Mouse (Mus musculus) heart, embryonic 15.5 days (tissue): ENCODE results near the gene Lhfpl2. TPM values are rescaled to one million over a fixed set of nuclear protein-coding genes. Genes with fewer than 3 reads are reported as not detected.

Source experiments
- ATAC-seq: fragments of 200-750 bp; cut with Nextera tagmentation; replicated peaks from 2 replicates; pipeline ENCODE4 v1.8.0; 2017; ENCODE audit warnings: low read depth, moderate TSS enrichment; ENCODE audit not compliant: insufficient number of reproducible peaks, insufficient read depth, low FRiP score
- H3K27ac ChIP-seq: fragments of 300-500 bp; sonication (generic); 2 replicates; pipeline ENCODE4 v1.5.1; 2015; ENCODE audit warnings: mild to moderate bottlenecking, inconsistent platforms
- H3K27me3 ChIP-seq: fragments of 300-500 bp; sonication (generic); 2 replicates; pipeline ENCODE4 v1.6.1; 2015; ENCODE audit warnings: inconsistent platforms
- H3K36me3 ChIP-seq: fragments of 300-500 bp; sonication (generic); 2 replicates; pipeline ENCODE4 v1.6.1; 2015; ENCODE audit warnings: mild to moderate bottlenecking, inconsistent platforms
- H3K4me1 ChIP-seq: fragments of 300-500 bp; sonication (generic); replicated peaks from 2 replicates; pipeline ENCODE4 v1.6.1; 2015; ENCODE audit warnings: inconsistent platforms
- H3K4me2 ChIP-seq: fragments of 300-500 bp; sonication (generic); 2 replicates; pipeline ENCODE4 v1.6.1; 2015; ENCODE audit warnings: inconsistent platforms, mild to moderate bottlenecking, moderate library complexity
- H3K4me3 ChIP-seq: fragments of 300-500 bp; sonication (generic); 2 replicates; pipeline ENCODE4 v1.5.1; 2015; ENCODE audit warnings: mild to moderate bottlenecking, inconsistent platforms
- H3K9ac ChIP-seq: fragments of 300-500 bp; sonication (generic); 2 replicates; pipeline ENCODE4 v1.6.1; 2015; ENCODE audit warnings: mild to moderate bottlenecking, inconsistent platforms
- H3K9me3 ChIP-seq: fragments of 300-500 bp; sonication (generic); replicated peaks from 2 replicates; pipeline ENCODE4 v1.6.1; 2016; ENCODE audit warnings: inconsistent platforms
- WGBS: fragments of 180-500 bp; shearing (Covaris S2); methylation state at CpG from one replicate; pipeline ENCODE4 v1.1.7; 2015; ENCODE audit warnings: mixed read lengths; 5-methylcytosine and 5-hydroxymethylcytosine counted together
- polyA plus RNA-seq: library from polyadenylated mRNA; unstranded; fragments of >200 nt; fragmentation: Nextera tagmentation; extraction: Ambion mirVana; gene quantifications from 2 replicates; pipeline ENCODE4 v1.2.1, GENCODE M21; 2015

Lhfpl2 gene
- polyA plus RNA-seq, 1 experiment from 2014 or later: 24.9 TPM

DNA sequence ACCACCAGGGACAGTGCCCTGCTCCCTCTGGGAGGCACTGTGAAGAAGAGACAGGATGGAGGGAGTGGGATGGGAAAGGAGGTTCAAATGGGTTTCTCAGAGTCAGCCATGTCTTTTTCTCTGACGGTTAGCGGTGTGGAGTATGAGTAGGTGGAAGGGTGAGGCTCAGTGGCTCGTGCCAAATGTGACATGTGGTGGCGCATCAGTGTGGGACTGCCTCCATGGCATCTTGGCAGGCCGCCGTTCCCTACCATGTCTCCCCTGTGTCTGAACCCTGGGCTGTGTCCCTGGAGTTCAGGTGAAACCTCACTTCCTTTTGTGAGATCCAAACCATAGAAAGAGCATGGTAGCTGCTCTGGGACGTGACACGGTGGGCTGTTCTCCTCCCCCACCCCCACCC lies 92.2 kb downstream of the Lhfpl2 start:
- peaks cover 11% of the 10 kb centered on the region for H3K4me1 ChIP-seq
- H3K9ac ChIP-seq: no peak overlapping the region
- H3K36me3 ChIP-seq: no peaks in the 10 kb centered on the region
- H3K27ac ChIP-seq: no peak overlapping the region
- H3K4me2 ChIP-seq: no peak overlapping the region
- ATAC-seq: no peak
- no peaks in the 10 kb centered on the region for H3K9me3 ChIP-seq
- no peaks in the 10 kb centered on the region for H3K27me3 ChIP-seq
- no peak overlapping the region for H3K4me3 ChIP-seq
- 93% methylated on average over 8 of the region's 8 CpGs for WGBS

DNA sequence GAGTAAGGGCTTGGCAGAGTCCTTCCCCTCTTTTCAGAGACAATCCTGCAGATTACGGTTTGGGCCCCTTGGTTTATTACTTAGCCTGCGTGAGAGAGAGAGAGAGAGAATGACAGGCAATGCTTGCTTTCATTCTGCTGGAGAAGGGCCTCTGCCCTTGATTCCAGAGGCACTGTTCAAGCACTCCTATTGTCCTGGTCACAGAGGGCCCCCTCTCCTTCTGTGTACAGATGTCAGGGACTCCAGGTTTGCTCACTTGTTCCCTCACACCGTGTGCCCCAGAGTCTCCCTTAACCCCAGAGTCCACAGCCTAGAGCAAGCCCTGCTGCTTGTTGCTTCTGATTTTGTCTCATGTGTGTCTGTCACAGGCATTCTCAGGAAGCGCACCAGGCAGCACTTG lies 93.7 kb downstream of the Lhfpl2 start:
- no peak overlapping the region for H3K4me3 ChIP-seq
- no peak for ATAC-seq
- H3K9ac ChIP-seq: no peak overlapping the region
- no peaks in the 10 kb centered on the region for H3K9me3 ChIP-seq
- WGBS: 66% methylated on average over 4 of the region's 4 CpGs
- H3K27me3 ChIP-seq: no peaks in the 10 kb centered on the region
- H3K4me1 ChIP-seq: peaks cover 10% of the 10 kb centered on the region; the same call in 1 of the 2 replicates
- no peak overlapping the region for H3K27ac ChIP-seq
- H3K36me3 ChIP-seq: no peaks in the 10 kb centered on the region
- H3K4me2 ChIP-seq: no peak overlapping the region

DNA sequence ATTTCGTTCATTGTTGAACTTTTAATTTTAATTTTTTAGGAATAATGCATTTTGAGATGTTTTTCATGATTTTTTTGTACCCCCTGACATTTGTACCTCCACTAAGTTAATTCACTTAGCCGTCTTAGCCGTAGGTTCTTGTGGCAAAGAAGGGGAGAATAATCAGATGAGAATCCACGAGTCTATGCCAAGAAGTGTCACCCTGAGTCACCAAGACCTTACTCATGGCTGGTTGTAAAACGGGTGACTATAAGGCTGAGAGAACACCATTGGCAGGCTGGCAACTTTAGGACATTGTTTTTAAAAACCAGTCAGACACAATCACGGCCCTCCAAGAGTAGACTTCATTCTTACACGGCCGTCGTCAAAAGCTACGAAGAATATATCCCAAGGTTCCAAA lies 95.2 kb downstream of the Lhfpl2 start:
- Histone ChIP-seq H3K4me1 (peaks cover under 1% of the 10 kb centered on the region; the same call in 1 of the 2 replicates), H3K36me3 (no peaks in the 10 kb centered on the region), H3K27ac (no peak overlapping the region), H3K9me3 (no peaks in the 10 kb centered on the region), H3K27me3 (no peaks in the 10 kb centered on the region), H3K4me3 (no peak overlapping the region), H3K9ac (no peak overlapping the region), H3K4me2 (no peak overlapping the region)
- WGBS: 91% methylated on average over 10 of the region's 10 CpGs
- no peak for ATAC-seq

DNA sequence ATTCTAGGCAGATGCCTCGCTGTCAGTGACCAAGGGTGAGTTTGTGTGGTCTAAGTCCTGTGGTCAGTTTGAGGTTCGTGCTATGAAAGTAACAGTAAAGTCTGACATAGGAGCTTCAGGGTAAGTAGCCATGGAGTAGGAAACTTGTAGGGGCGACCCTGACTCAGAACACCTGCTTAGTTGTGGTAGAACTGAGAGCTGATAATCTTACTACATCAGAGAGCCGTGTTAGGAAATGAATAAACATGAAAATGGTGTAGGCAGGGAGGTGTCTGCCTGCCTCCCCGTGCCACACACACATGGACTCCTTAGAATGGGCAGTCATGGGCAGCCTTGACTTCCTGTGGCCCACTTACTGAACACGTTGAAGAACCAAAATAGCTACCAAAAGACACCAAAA lies 96.1 kb downstream of the Lhfpl2 start:
- no peak overlapping the region for H3K4me2 ChIP-seq
- 74% methylated on average over 6 of the region's 6 CpGs for WGBS
- H3K27me3 ChIP-seq: no peaks in the 10 kb centered on the region
- H3K4me1 ChIP-seq: peaks cover under 1% of the 10 kb centered on the region
- H3K27ac ChIP-seq: no peak overlapping the region
- H3K4me3 ChIP-seq: no peak overlapping the region
- no peaks in the 10 kb centered on the region for H3K36me3 ChIP-seq
- H3K9ac ChIP-seq: no peak overlapping the region
- no peaks in the 10 kb centered on the region for H3K9me3 ChIP-seq
- no peak for ATAC-seq

DNA sequence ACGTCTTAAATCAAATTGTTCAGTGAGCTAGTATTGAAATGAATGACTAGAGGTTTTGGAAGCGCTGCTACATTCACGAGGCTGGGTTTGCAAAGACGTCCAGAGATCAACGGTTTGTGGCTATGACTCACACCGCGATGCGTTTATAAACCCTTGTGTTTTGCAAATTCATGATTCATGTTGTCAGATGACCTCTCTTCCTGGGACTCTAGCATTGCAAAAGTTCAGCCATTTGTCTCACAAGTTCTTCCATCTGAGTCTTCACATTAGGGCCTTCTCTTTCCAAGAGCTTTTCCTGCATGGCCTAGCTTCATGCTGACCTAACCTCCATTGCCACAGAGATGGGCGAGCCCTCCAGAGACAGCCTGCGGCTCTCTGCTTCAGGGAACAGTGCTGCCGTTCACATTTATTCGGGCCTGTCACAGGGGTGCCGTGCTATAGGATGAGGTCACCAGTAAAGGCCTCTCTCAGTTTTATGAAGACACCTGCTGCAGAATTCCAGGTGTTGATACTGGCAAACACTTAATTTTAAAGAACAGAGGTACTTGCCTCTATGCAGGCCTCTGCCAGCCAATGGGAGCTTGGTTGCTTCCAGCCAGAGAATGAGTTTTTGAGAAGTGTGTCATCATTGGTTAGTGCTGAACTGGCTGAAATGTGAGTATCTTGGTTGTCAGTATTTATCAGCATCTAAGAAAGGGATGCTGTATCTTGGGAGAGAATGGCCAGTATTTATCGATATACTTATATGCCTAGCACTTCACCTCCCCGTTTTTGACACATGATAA lies 97.1 kb downstream of the Lhfpl2 start:
- Histone ChIP-seq H3K4me2 (no peak overlapping the region), H3K9ac (no peak overlapping the region), H3K9me3 (no peaks in the 10 kb centered on the region), H3K4me3 (no peak overlapping the region), H3K36me3 (no peaks in the 10 kb centered on the region), H3K27ac (no peak overlapping the region), H3K4me1 (peaks cover 11% of the 10 kb centered on the region), H3K27me3 (no peaks in the 10 kb centered on the region)
- ATAC-seq: no peak
- WGBS: 76% methylated on average over 15 of the region's 15 CpGs

DNA sequence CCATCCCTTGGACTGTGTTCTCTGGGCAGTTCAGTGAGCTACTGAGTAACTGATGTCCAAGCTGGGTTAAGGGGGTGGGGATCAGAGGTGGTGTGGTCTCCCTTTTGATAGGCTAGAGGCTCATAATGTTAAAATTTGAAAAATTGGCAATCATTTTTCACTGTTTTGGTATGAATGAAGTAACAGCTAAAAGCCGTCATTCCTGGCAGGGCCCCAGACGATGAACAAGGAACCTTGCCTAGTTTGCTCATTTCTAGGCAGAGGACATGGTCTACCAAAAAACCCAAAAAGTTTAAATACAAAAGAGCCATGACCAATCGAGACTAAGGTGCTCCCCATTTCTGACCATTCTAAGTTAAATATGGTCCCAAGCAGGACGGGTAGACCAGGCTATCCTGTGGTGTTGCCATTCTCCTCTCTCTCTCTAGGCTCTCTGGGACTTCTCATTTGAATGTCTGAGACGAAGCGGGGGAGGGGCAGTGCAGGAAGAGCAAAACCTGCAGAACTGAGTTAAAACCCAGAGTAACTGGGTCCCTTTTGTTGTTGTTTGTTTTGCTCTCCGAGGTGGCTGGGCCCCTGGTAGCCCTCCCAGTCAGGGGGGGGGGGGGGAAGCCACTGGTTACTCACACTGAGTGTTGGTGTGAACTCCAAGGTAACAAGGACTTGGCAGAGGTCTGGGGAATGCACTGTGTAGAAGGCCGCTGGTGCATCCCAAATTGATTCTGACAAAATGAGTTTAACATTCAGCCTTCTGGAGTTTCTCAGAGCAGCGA lies 98.2 kb downstream of the Lhfpl2 start:
- Histone ChIP-seq H3K4me3 (no peak overlapping the region), H3K36me3 (no peaks in the 10 kb centered on the region), H3K4me1 (peaks cover 11% of the 10 kb centered on the region), H3K4me2 (no peak overlapping the region), H3K27me3 (no peaks in the 10 kb centered on the region), H3K27ac (no peak overlapping the region), H3K9ac (no peak overlapping the region), H3K9me3 (no peaks in the 10 kb centered on the region)
- 57% methylated on average over 9 of the region's 9 CpGs for WGBS
- ATAC-seq: no peak

DNA sequence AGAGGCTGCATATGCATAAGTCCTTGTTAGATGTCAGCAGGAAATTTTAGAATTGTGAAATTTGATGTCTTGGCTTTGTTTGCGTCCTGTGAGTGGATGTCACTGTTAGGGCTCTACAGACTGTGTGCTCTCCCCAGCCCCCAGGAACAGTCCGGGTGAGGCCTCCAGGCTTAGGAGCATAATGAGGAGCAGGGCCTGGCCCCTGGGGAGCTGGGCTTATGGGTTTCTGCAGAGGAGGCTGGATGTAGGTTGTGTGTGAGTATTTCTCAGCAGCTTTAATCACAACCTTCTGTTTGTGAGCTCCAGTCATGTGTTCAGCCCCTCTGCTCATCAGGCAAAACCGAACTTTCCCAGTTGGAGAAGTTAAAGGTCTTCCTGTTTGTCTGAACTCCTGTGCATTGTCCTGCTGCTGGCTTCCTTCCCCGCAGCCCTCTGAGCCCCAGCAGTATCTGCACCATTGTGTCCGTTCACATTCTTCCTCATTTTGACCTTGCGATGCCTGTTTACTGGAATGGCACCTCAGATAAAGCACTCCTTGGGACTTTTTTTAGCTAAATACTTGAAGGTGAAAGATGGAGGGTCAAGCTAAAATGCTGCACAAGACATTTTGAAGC lies 101.4 kb downstream of the Lhfpl2 start:
- H3K36me3 ChIP-seq: no peaks in the 10 kb centered on the region
- H3K27ac ChIP-seq: peak overlapping the region; percentile 65
- peaks cover 11% of the 10 kb centered on the region for H3K4me1 ChIP-seq
- H3K27me3 ChIP-seq: no peaks in the 10 kb centered on the region
- no peak overlapping the region for H3K4me3 ChIP-seq
- H3K4me2 ChIP-seq: no peak overlapping the region
- no peaks in the 10 kb centered on the region for H3K9me3 ChIP-seq
- 34% methylated on average over 6 of the region's 6 CpGs for WGBS
- ATAC-seq: no peak
- no peak overlapping the region for H3K9ac ChIP-seq

DNA sequence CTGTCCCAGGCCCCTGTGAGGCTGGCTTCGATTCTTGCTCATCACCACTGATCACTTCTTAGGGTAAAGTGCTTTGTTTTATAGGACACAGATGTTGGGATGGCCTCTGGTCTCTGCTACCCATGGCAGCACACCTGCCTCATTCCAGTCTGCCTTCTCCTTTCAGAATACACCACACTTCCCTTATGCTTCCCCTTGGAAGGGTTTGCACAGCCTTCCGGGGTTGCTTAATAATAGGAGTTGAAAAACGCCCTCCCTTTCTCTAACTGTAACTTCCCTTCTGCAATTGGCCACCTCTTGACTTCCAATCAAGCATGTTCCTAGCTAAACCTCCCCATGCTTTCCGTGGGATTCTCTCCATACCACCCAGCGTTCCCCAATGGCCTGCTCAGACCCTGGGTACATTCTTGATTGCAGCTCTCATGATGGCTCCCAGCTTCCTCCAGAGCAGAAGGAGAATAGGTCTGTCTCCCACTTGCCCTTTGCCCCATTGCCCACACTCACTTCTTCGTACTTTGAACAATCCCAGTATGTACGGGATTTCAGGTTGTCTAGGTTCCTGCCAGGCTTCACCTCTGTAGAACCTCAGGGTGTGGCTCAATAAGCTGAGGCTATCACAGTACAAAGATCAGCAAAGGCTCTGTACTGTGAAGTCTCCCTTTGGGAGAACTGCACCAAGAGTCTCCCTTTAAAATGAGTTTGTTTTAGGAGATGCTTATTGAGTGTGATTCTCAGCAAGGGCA lies 102.1 kb downstream of the Lhfpl2 start:
- WGBS: 77% methylated on average over 7 of the region's 7 CpGs
- H3K9me3 ChIP-seq: no peaks in the 10 kb centered on the region
- no peaks in the 10 kb centered on the region for H3K36me3 ChIP-seq
- peak overlapping the region; percentile 65 for H3K27ac ChIP-seq
- H3K4me2 ChIP-seq: no peak overlapping the region
- no peaks in the 10 kb centered on the region for H3K27me3 ChIP-seq
- H3K9ac ChIP-seq: no peak overlapping the region
- no peak for ATAC-seq
- H3K4me1 ChIP-seq: peaks cover 11% of the 10 kb centered on the region
- no peak overlapping the region for H3K4me3 ChIP-seq

DNA sequence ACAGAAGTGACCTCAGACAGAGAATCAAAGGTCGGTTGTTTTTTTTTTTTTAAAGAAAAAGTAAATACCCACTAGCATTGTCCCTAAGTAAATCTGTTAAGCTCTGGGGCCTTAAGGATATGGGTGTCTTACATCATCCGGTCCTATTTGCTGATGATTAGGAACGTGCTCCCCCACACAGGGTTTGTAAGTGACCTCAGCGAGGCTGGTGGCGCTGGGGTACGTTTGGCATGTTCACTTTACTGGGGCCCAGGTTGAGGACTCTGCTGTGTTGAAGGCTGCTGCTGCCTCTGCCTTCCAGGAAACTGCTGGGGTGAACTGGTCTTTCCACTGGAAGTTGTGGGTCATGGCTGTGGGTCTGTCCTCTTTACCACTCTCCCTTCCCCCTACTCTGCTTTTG lies 106.9 kb downstream of the Lhfpl2 start:
- Histone ChIP-seq H3K9me3 (no peaks in the 10 kb centered on the region), H3K27me3 (no peaks in the 10 kb centered on the region), H3K4me1 (peaks cover 6% of the 10 kb centered on the region; the same call in 1 of the 2 replicates), H3K36me3 (no peaks in the 10 kb centered on the region), H3K4me3 (no peak overlapping the region), H3K9ac (no peak overlapping the region), H3K4me2 (no peak overlapping the region), H3K27ac (no peak overlapping the region)
- ATAC-seq: no peak
- whole genome bisulfite sequencing: 68% methylated on average over 6 of the region's 6 CpGs

DNA sequence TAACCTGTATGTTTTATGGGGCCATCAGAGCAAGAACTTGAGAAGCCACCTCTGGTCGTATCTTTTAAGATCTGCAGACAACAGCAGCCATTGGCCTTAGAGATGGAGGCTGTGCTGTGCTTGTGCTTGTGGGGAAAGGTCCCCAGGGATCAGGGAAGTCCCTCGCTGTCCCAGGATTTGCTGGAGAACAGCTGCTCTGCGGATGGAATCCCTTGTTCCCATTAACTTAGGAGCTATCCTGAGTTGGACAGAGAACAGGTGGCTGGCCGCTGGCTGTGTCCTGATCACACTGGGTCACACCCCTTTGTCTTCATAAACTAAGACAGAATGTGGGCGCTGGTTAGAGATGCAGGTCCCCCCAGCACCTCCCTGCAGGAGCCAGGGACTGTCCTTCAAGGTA lies 110.7 kb downstream of the Lhfpl2 start:
- no peaks in the 10 kb centered on the region for H3K36me3 ChIP-seq
- ATAC-seq: no peak
- H3K4me1 ChIP-seq: peaks cover 25% of the 10 kb centered on the region
- no peak overlapping the region for H3K4me2 ChIP-seq
- no peak overlapping the region for H3K4me3 ChIP-seq
- H3K9ac ChIP-seq: no peak overlapping the region
- H3K27ac ChIP-seq: no peak overlapping the region
- H3K27me3 ChIP-seq: no peaks in the 10 kb centered on the region
- H3K9me3 ChIP-seq: no peaks in the 10 kb centered on the region
- 84% methylated on average over 5 of the region's 5 CpGs for WGBS

DNA sequence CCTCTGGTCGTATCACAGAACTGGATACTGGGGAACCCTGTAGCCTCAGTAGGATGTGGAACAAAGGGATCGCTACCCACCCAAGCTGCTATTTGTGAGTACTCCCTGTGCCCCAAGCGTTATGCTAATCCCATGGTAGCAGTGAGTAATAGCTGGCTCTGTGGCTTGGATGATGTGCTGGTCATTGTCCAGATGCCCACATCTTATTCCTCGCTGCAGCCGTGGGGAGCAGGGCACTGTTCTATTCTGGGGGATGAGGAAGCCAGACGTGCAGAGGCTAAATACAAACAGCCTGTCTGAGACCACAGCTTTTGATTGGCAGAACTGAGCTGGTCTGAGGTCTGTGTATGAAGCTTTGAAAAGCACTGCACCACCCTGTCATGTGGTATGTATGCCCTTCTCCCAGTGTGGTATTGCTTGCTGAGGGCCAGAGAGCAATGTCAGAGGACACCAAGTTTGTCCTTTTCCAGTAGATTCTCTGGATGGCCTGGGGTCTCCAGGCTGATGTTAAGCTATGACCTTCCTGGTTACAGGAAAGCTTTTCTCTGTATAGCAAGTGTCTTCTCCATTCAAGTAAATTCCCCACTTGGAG lies 111.8 kb downstream of the Lhfpl2 start:
- 59% methylated on average over 6 of the region's 6 CpGs for WGBS
- Histone ChIP-seq H3K4me3 (no peak overlapping the region), H3K27me3 (no peaks in the 10 kb centered on the region), H3K4me1 (peaks cover 36% of the 10 kb centered on the region), H3K27ac (no peak overlapping the region), H3K4me2 (no peak overlapping the region), H3K9me3 (no peaks in the 10 kb centered on the region), H3K36me3 (no peaks in the 10 kb centered on the region), H3K9ac (no peak overlapping the region)
- ATAC-seq: no peak
